Comparison of ENCODE assay signal across 8 mouse cellular contexts in the genomic region with DNA sequence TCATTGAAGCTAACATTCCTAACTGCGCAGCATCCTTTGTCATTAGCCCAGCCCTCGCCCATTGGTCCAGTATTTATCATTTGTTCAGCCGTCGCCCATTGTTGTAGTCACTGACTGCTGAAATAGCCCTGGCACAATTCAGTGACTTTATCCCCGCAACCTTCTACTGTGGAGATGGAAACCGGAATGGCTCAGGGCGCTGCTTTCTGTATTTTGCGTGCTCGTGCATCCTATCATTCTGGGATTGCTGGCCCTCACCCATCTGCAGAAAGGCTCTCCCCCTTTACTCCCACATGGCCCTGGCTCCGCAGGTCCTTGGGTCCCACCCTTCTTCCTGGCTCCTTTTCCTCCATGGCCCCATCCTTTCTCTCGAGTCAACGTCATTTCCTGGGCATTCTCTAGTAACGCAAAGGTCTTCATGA. TPM values are rescaled to one million over a fixed set of nuclear protein-coding genes. Genes with fewer than 3 reads are reported as not detected.
DNase-seq lines count a peak whose midpoint lies in the region; ATAC-seq lines count a peak whose summit lies in the region.

No protein-coding gene starts in this region.

- H3K4me3 ChIP-seq in kidney, embryonic 14.5 days (ENCODE audit: low read length) = peak overlapping the region; percentile 61
- H3K4me3 ChIP-seq in intestine, embryonic 14.5 days (ENCODE audit: low read depth, low read length) = peak overlapping the region; percentile 60
- peak overlapping the region; percentile 47 for H3K4me3 ChIP-seq in midbrain, embryonic 11.5 days (ENCODE audit: low read depth, low read length)

- H3K27ac ChIP-seq in kidney, embryonic 14.5 days (ENCODE audit: low read depth, low read length) = no peak overlapping the region
- no peak overlapping the region for H3K27ac ChIP-seq in intestine, embryonic 14.5 days (ENCODE audit: low read depth)
- H3K27ac ChIP-seq in midbrain, embryonic 11.5 days (ENCODE audit: low read depth, low read length) = peak overlapping the region; percentile 30; the same call in 1 of the 2 replicates

- 9% methylated on average over 13 of the region's 13 CpGs for WGBS in kidney, embryonic 14.5 days
- 15% methylated on average over 13 of the region's 13 CpGs for WGBS in intestine, embryonic 14.5 days
- WGBS in midbrain, embryonic 11.5 days = 17% methylated on average over 13 of the region's 13 CpGs

- no peaks in the 10 kb centered on the region for H3K27me3 ChIP-seq in kidney, embryonic 14.5 days (ENCODE audit: control insufficient read depth, insufficient read depth, low read length)
- no peaks in the 10 kb centered on the region for H3K27me3 ChIP-seq in intestine, embryonic 14.5 days (replicated peaks; ENCODE audit: control insufficient read depth, insufficient read depth, low read length)
- no peaks in the 10 kb centered on the region for H3K27me3 ChIP-seq in midbrain, embryonic 11.5 days (ENCODE audit: control insufficient read depth, insufficient read depth, low read length)

- H3K9me3 ChIP-seq in kidney, embryonic 14.5 days (ENCODE audit: control insufficient read depth, low read length) = no peaks in the 10 kb centered on the region
- no peaks in the 10 kb centered on the region for H3K9me3 ChIP-seq in intestine, embryonic 14.5 days (ENCODE audit: control insufficient read depth, low read length)
- no peaks in the 10 kb centered on the region for H3K9me3 ChIP-seq in midbrain, embryonic 11.5 days (ENCODE audit: control insufficient read depth, low read length)

- H3K36me3 ChIP-seq in kidney, embryonic 14.5 days (ENCODE audit: control insufficient read depth, insufficient read depth, low read length) = no peaks in the 10 kb centered on the region
- no peaks in the 10 kb centered on the region for H3K36me3 ChIP-seq in intestine, embryonic 14.5 days (ENCODE audit: control insufficient read depth, insufficient read depth, low read length)
- no peaks in the 10 kb centered on the region for H3K36me3 ChIP-seq in midbrain, embryonic 11.5 days (ENCODE audit: control insufficient read depth, insufficient read depth, low read length)

- 0 out of 2 replicates have a peak overlapping the region, but pooled peaks have one; percentile 31 for H3K9ac ChIP-seq in kidney, embryonic 14.5 days (ENCODE audit: low read depth, low read length)
- no peak overlapping the region; the same call in 1 of the 2 replicates for H3K9ac ChIP-seq in intestine, embryonic 14.5 days (ENCODE audit: low read length)
- H3K9ac ChIP-seq in midbrain, embryonic 11.5 days (ENCODE audit: low read length) = peak overlapping the region; percentile 74; the same call in 1 of the 2 replicates

- ATAC-seq in kidney, embryonic 14.5 days (ENCODE audit: low FRiP score, low TSS enrichment) = no peak; the same call in 1 of the 2 replicates
- no peak; the same call in 1 of the 2 replicates for ATAC-seq in intestine, embryonic 14.5 days (replicated peaks; ENCODE audit: low FRiP score, low TSS enrichment, low read depth)
- ATAC-seq in midbrain, embryonic 11.5 days (ENCODE audit: low FRiP score) = peak; percentile 55

- H3K4me1 ChIP-seq in kidney, embryonic 14.5 days (ENCODE audit: control insufficient read depth, insufficient read depth, low read length) = peaks cover 12% of the 10 kb centered on the region; the same call in 1 of the 2 replicates
- H3K4me1 ChIP-seq in intestine, embryonic 14.5 days (replicated peaks; ENCODE audit: control insufficient read depth, insufficient read depth, low read length) = peaks cover 11% of the 10 kb centered on the region
- H3K4me1 ChIP-seq in midbrain, embryonic 11.5 days (ENCODE audit: control insufficient read depth, insufficient read depth, low read length) = peaks cover 20% of the 10 kb centered on the region

- DNase-seq in kidney, adult 11 months = no peak
- DNase-seq in adipocyte (ENCODE audit: low spot score) = peak; percentile 48
- DNase-seq in embryo, embryonic 9.5 days (ENCODE audit: extremely low spot score) = peak; percentile 39
- no peak for DNase-seq in intestine, embryonic 14.5 days (ENCODE audit: low spot score)
- peak; percentile 94 for DNase-seq in midbrain, embryonic 11.5 days (ENCODE audit: low spot score, missing footprints)
- DNase-seq in T-cell, adult 2 months (ENCODE audit: low spot score) = no peak
- DNase-seq in thymus, postnatal 25 days = no peak

- H3K4me2 ChIP-seq in kidney, embryonic 14.5 days (replicated peaks; ENCODE audit: low read depth, low read length) = peak overlapping the region; percentile 94
- H3K4me2 ChIP-seq in intestine, embryonic 14.5 days (ENCODE audit: low read length) = peak overlapping the region; percentile 89
- H3K4me2 ChIP-seq in midbrain, embryonic 11.5 days = peak overlapping the region; percentile 70

RNA-seq across cellular contexts. Expression of a gene that starts 0.6 kb away (rescaled TPM):
- 40.7 and 43.7 TPM in 2 replicates for polyA plus RNA-seq in kidney, embryonic 14.5 days (2014; fragmentation: Nextera tagmentation; extraction: Ambion mirVana)
- 21.2 and 21.5 TPM in 2 replicates for polyA plus RNA-seq in intestine, embryonic 14.5 days (2014; fragmentation: Nextera tagmentation; extraction: Ambion mirVana)
- 20.4 and 20.9 TPM in 2 replicates for polyA plus RNA-seq in midbrain, embryonic 11.5 days (2014; fragmentation: Nextera tagmentation; extraction: Ambion mirVana)

RNA-seq across cellular contexts. Expression of a gene that starts 3.8 kb away (rescaled TPM):
- 560 and 567 TPM in 2 replicates for polyA plus RNA-seq in kidney, embryonic 14.5 days (2014; fragmentation: Nextera tagmentation; extraction: Ambion mirVana)
- polyA plus RNA-seq in intestine, embryonic 14.5 days (2014; fragmentation: Nextera tagmentation; extraction: Ambion mirVana) = 451 and 452 TPM in 2 replicates
- polyA plus RNA-seq in midbrain, embryonic 11.5 days (2014; fragmentation: Nextera tagmentation; extraction: Ambion mirVana) = 408 and 439 TPM in 2 replicates

RNA-seq across cellular contexts. Expression of a gene that starts 15.1 kb away (rescaled TPM):
- 73.0 and 91.7 TPM in 2 replicates for polyA plus RNA-seq in kidney, embryonic 14.5 days (2014; fragmentation: Nextera tagmentation; extraction: Ambion mirVana)
- 58.6 and 69.4 TPM in 2 replicates for polyA plus RNA-seq in intestine, embryonic 14.5 days (2014; fragmentation: Nextera tagmentation; extraction: Ambion mirVana)
- polyA plus RNA-seq in midbrain, embryonic 11.5 days (2014; fragmentation: Nextera tagmentation; extraction: Ambion mirVana) = 125 and 142 TPM in 2 replicates

RNA-seq across cellular contexts. Expression of a gene that starts 40.9 kb away (rescaled TPM):
- 2.1 and 2.9 TPM in 2 replicates for polyA plus RNA-seq in kidney, embryonic 14.5 days (2014; fragmentation: Nextera tagmentation; extraction: Ambion mirVana)
- 0.16 and 0.19 TPM in 2 replicates for polyA plus RNA-seq in intestine, embryonic 14.5 days (2014; fragmentation: Nextera tagmentation; extraction: Ambion mirVana)
- 0.58 and 0.63 TPM in 2 replicates for polyA plus RNA-seq in midbrain, embryonic 11.5 days (2014; fragmentation: Nextera tagmentation; extraction: Ambion mirVana)

RNA-seq across cellular contexts. Expression of a gene that starts 42.4 kb away (rescaled TPM):
- 982 and 1,429 TPM in 2 replicates for polyA plus RNA-seq in kidney, embryonic 14.5 days (2014; fragmentation: Nextera tagmentation; extraction: Ambion mirVana)
- 1,105 and 1,121 TPM in 2 replicates for polyA plus RNA-seq in intestine, embryonic 14.5 days (2014; fragmentation: Nextera tagmentation; extraction: Ambion mirVana)
- 1,062 and 1,170 TPM in 2 replicates for polyA plus RNA-seq in midbrain, embryonic 11.5 days (2014; fragmentation: Nextera tagmentation; extraction: Ambion mirVana)

Comparison
In these comparisons a context has a peak if more than half of its experiments do, and no peak if none do; other contexts are left out.
1. DNase-seq: peak in adipocyte (single experiment), embryo, embryonic 9.5 days (single experiment) and midbrain, embryonic 11.5 days (single experiment); none in kidney, adult 11 months (single experiment), intestine, embryonic 14.5 days (single experiment), T-cell, adult 2 months (single experiment) and thymus, postnatal 25 days (single experiment).
2. Peak in every context shown above with its lines, with median percentiles within 50 percentile points of each other: H3K4me2 ChIP-seq and H3K4me3 ChIP-seq.